Mouse (Mus musculus) ES-Bruce4 (cell line): ENCODE results near the gene Rpa1.

Source experiments
- CTCF ChIP-seq: IDR thresholded peaks from one replicate; pipeline ENCODE4 v1.8.1; 2011; ENCODE audit warnings: low read depth, low read length
- POLR2A ChIP-seq: IDR thresholded peaks from one replicate; pipeline ENCODE4 v1.8.1; 2011; ENCODE audit warnings: low read length; ENCODE audit not compliant: insufficient read depth

DNA sequence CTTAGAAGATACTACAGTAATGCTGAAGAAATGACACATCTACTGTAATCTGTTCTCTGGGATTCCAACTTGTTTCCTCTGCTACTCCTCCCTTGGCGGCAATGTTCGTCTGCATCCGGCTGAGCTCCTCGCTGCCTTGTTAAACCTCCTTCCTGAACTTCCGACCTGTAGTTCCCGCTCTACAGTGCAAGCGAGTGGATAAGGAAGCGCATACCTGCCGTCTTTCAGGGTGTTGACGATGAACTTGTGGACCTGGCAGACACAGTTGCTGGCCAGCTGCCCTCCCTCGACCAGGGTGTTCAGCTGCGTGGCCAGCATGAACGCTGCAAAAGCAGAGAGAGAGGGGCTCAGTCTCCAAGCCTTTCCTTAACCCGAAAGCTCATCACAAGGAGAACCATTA lies 8.0 kb downstream of the Rpa1 start:
- TF ChIP-seq CTCF (no peak), POLR2A (no peak)
